Mouse (Mus musculus): Measurements from ENCODE around the gene Tm2d3. TPM values are rescaled to one million over a fixed set of nuclear protein-coding genes. Genes with fewer than 3 reads are reported as not detected.

The Tm2d3 gene
- polyA plus RNA-seq, 1 experiment from 2014 or later: 80.8 TPM

DNA sequence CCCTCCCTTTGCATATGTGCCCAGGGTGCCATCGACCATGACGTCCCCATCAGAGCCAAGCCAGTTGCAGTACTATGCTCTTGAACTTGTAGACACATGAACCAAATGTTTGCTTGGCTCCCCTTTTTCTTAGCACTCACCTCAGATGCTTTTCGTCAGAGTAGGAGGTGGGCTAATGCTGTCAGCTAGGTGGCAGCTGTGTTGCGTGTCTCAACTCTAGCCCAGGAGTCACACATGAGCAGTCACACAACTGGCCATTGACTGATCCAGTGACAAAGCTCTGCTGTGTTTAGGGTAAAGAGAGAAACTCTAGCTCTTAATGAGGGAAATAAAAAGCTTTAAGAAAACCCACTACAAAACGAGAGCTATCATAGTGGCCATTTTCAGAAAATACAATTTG lies 22.8 kb downstream of the Tm2d3 start:
- H3K4me2 ChIP-seq: no peak overlapping the region
- no peak overlapping the region for H3K4me3 ChIP-seq
- ATAC-seq (replicated peaks): no peak
- H3K4me1 ChIP-seq: no peaks in the 10 kb centered on the region
- H3K9me3 ChIP-seq: no peaks in the 10 kb centered on the region
- 57% methylated on average over 5 of the region's 5 CpGs for WGBS
- no peak overlapping the region for H3K27ac ChIP-seq
- H3K27me3 ChIP-seq (replicated peaks): no peaks in the 10 kb centered on the region
- no peaks in the 10 kb centered on the region for H3K36me3 ChIP-seq (replicated peaks)
- no peak overlapping the region for H3K9ac ChIP-seq

DNA sequence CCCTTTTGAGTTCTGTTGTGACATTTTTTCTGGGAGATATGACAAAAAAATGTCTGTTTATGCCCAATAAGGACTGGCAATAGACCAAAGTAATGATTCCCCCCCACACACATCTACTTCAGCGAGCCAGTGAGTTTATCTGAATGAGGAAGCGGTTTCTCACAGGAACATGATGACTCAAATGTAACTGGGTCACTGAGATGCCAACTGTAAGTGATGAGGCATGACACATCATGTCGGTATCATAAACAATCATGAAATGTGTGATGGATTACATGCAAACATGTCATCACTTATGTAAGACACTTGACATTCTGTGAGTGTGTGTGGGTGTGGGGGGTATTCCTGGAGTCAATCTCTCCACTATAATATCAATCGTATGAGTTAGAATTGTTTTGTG lies 23.3 kb downstream of the Tm2d3 start:
- Histone ChIP-seq H3K4me2 (no peak overlapping the region), H3K9ac (no peak overlapping the region), H3K27ac (no peak overlapping the region), H3K9me3 (no peaks in the 10 kb centered on the region), H3K27me3 (replicated peaks) (no peaks in the 10 kb centered on the region), H3K4me1 (no peaks in the 10 kb centered on the region), H3K4me3 (no peak overlapping the region), H3K36me3 (replicated peaks) (no peaks in the 10 kb centered on the region)
- ATAC-seq (replicated peaks): no peak
- WGBS: 91% methylated on average over 4 of the region's 4 CpGs

DNA sequence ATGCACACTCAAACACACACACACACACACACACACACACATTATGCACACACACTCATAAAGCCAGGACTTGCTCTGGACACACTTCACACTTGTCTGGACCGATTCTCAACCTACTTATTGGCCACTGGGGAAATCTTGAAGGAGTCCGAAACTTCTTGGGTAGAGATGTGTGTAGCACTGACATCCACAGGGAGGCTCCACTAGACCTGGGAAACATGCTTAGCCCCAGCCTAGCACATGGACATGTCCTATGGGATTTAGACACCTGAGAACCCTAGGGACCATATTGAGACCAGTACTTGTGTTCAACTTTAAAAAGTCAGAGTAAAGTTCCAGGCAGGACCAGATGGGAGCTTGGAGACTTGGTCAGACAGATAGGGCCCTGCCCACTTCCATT lies 43.1 kb downstream of the Tm2d3 start:
- no peak overlapping the region for H3K4me3 ChIP-seq
- H3K9ac ChIP-seq: no peak overlapping the region
- H3K9me3 ChIP-seq: no peaks in the 10 kb centered on the region
- no peak overlapping the region for H3K27ac ChIP-seq
- no peak overlapping the region for H3K4me2 ChIP-seq
- WGBS: 84% methylated on average over 2 of the region's 2 CpGs
- no peak for ATAC-seq (replicated peaks)
- no peaks in the 10 kb centered on the region for H3K4me1 ChIP-seq
- H3K36me3 ChIP-seq (replicated peaks): no peaks in the 10 kb centered on the region
- no peaks in the 10 kb centered on the region for H3K27me3 ChIP-seq (replicated peaks)

GRCm38 (mm10) chr7:65735261-65735660 lies 44.3 kb downstream of the Tm2d3 start:
- H3K27me3 ChIP-seq (replicated peaks): no peaks in the 10 kb centered on the region
- no peak for ATAC-seq (replicated peaks)
- 93% methylated on average over 3 of the region's 3 CpGs for WGBS
- no peak overlapping the region for H3K9ac ChIP-seq
- H3K9me3 ChIP-seq: no peaks in the 10 kb centered on the region
- no peak overlapping the region for H3K4me2 ChIP-seq
- no peak overlapping the region for H3K27ac ChIP-seq
- no peak overlapping the region for H3K4me3 ChIP-seq
- H3K4me1 ChIP-seq: no peaks in the 10 kb centered on the region
- H3K36me3 ChIP-seq (replicated peaks): no peaks in the 10 kb centered on the region

- H3K27ac ChIP-seq: no peak overlapping the region
- WGBS: 86% methylated on average over 12 of the region's 12 CpGs
- H3K4me2 ChIP-seq: no peak overlapping the region
- H3K9me3 ChIP-seq: no peaks in the 10 kb centered on the region
- ATAC-seq (replicated peaks): no peak
- H3K4me1 ChIP-seq: no peaks in the 10 kb centered on the region
- no peaks in the 10 kb centered on the region for H3K36me3 ChIP-seq (replicated peaks)
- no peak overlapping the region for H3K9ac ChIP-seq
- H3K27me3 ChIP-seq (replicated peaks): no peaks in the 10 kb centered on the region
- H3K4me3 ChIP-seq: no peak overlapping the region
These were observed 46.5 kb downstream of the Tm2d3 start for GRCm38 (mm10) chr7:65737286-65738040.

GRCm38 (mm10) chr7:65742857-65743256 lies 51.9 kb downstream of the Tm2d3 start:
- Histone ChIP-seq H3K27ac (no peak overlapping the region), H3K36me3 (replicated peaks) (no peaks in the 10 kb centered on the region), H3K27me3 (replicated peaks) (no peaks in the 10 kb centered on the region), H3K4me3 (no peak overlapping the region), H3K9ac (no peak overlapping the region), H3K4me1 (no peaks in the 10 kb centered on the region), H3K4me2 (no peak overlapping the region), H3K9me3 (no peaks in the 10 kb centered on the region)
- 77% methylated on average over 8 of the region's 8 CpGs for WGBS
- 0 out of 2 replicates have a peak, but pooled peaks have one; percentile 33 for ATAC-seq (replicated peaks)

DNA sequence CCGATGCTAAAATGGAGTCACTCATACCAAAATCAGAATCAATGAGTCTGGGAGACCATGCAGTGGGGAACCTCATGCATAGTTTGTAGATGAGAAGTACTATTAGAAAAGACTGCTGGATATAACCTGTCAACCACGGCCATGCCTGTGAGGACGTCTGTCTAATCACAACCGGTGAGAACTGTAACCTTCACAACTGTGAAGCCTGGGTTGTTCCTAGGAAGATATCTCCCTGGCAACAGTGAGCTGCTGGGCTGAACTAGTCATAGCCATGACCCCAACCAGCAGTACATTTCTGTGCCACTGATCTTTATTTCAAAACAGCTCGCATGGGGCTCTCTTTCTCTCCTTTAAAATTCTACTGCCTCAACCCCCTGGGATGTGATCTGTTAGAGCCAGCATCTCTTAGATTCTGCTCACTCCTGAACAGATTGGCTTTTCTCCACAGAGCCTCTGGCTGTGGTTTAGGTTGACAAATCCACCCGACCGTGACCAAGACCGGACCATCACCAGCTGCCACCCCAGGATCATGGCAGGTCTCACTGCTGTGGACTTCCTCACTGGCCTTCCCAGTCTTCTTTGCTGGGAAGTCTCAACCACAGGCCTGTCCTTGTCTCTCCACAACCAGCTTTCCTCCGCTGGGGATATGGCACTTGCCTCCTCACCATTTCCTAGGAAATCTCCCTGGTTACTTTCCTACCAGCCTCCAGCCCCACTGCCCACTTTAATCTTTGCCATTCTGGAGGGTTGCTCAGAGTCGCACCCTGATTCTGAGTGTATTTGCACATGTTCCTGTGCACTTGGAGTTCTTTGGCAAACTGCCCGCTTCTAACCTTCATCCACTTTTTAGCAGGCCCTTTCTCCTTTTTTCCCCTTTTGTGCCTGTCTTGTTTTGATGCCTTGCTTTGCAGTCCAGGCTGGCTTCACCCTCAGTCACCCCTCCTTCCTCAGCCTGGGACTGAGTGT lies 57.3 kb downstream of the Tm2d3 start:
- Histone ChIP-seq H3K27me3 (replicated peaks) (no peaks in the 10 kb centered on the region), H3K4me3 (no peak overlapping the region), H3K36me3 (replicated peaks) (no peaks in the 10 kb centered on the region), H3K4me1 (0 out of 2 replicates have a peak, but pooled peaks cover 2% of the 10 kb centered on the region), H3K9me3 (no peaks in the 10 kb centered on the region), H3K27ac (no peak overlapping the region), H3K4me2 (no peak overlapping the region), H3K9ac (no peak overlapping the region)
- no peak for ATAC-seq (replicated peaks)
- WGBS: 71% methylated on average over 11 of the region's 11 CpGs

Other genes with a start within 250 kb of the Tm2d3 start
- 31.3 and 33.9 TPM in 2 replicates for gene Tjp1, start 163.4 kb upstream of the Tm2d3 start, polyA plus RNA-seq (2015; fragmentation: Nextera tagmentation; extraction: Ambion mirVana)
- 16.1 and 16.5 TPM in 2 replicates for gene Tarsl2, start 46.3 kb upstream of the Tm2d3 start, polyA plus RNA-seq (2015; fragmentation: Nextera tagmentation; extraction: Ambion mirVana)
- gene Pcsk6, start 170.6 kb downstream of the Tm2d3 start, polyA plus RNA-seq (2015; fragmentation: Nextera tagmentation; extraction: Ambion mirVana): 1.1 TPM in 2 replicates